Mouse (Mus musculus) liver, embryonic 15.5 days (tissue): Measurements from ENCODE around the gene Cenpl. TPM values are rescaled to one million over a fixed set of nuclear protein-coding genes. Genes with fewer than 3 reads are reported as not detected.

Experiments
- ATAC-seq: fragments of 200-750 bp; cut with Nextera tagmentation; 2 replicates; pipeline ENCODE4 v1.8.0; 2017; ENCODE audit warnings: moderate number of reproducible peaks, mild to moderate bottlenecking, moderate library complexity; ENCODE audit not compliant: insufficient read depth
- H3K27ac ChIP-seq: fragments of 300-500 bp; sonication (generic); replicated peaks from 2 replicates; pipeline ENCODE4 v1.5.1; 2015; ENCODE audit warnings: mild to moderate bottlenecking, inconsistent platforms
- H3K27me3 ChIP-seq: fragments of 300-500 bp; sonication (generic); 2 replicates; pipeline ENCODE4 v1.6.1; 2015; ENCODE audit warnings: mild to moderate bottlenecking, inconsistent platforms
- H3K36me3 ChIP-seq: fragments of 300-500 bp; sonication (generic); replicated peaks from 2 replicates; pipeline ENCODE4 v1.6.1; 2015; ENCODE audit warnings: moderate library complexity, mild to moderate bottlenecking, inconsistent platforms
- H3K4me1 ChIP-seq: fragments of 300-500 bp; sonication (generic); replicated peaks from 2 replicates; pipeline ENCODE4 v1.6.1; 2015; ENCODE audit warnings: inconsistent platforms
- H3K4me2 ChIP-seq: fragments of 300-500 bp; sonication (generic); 2 replicates; pipeline ENCODE4 v1.6.1; 2015; ENCODE audit warnings: moderate library complexity, mild to moderate bottlenecking, inconsistent platforms
- H3K4me3 ChIP-seq: fragments of 300-500 bp; sonication (generic); replicated peaks from 2 replicates; pipeline ENCODE4 v1.5.1; 2015; ENCODE audit warnings: mild to moderate bottlenecking, inconsistent platforms
- H3K9ac ChIP-seq: fragments of 300-500 bp; sonication (generic); 2 replicates; pipeline ENCODE4 v1.6.1; 2015; ENCODE audit warnings: moderate library complexity, mild to moderate bottlenecking, inconsistent platforms
- H3K9me3 ChIP-seq: fragments of 300-500 bp; sonication (generic); replicated peaks from 2 replicates; pipeline ENCODE4 v1.6.1; 2016; ENCODE audit warnings: inconsistent platforms
- WGBS: fragments of 180-500 bp; shearing (Covaris S2); methylation state at CpG from one replicate; pipeline ENCODE4 v1.1.7; 2015; ENCODE audit warnings: mixed read lengths; ENCODE audit not compliant: insufficient replicate concordance; 5-methylcytosine and 5-hydroxymethylcytosine counted together
- polyA plus RNA-seq: library from polyadenylated mRNA; unstranded; fragments of >200 nt; fragmentation: Nextera tagmentation; extraction: Ambion mirVana; gene quantifications from 2 replicates; pipeline ENCODE4 v1.2.1, GENCODE M21; 2015

The Cenpl gene
- polyA plus RNA-seq, 1 experiment from 2014 or later = 38.0 TPM

GRCm38 (mm10) chr1:161046972-161047371, 23.5 kb upstream of the Cenpl start:
- no peaks in the 10 kb centered on the region for H3K4me1 ChIP-seq
- H3K9me3 ChIP-seq = no peaks in the 10 kb centered on the region
- H3K4me2 ChIP-seq = no peak overlapping the region
- WGBS = 71% methylated on average over 3 of the region's 3 CpGs
- H3K9ac ChIP-seq = no peak overlapping the region
- H3K36me3 ChIP-seq = peaks cover 68% of the 10 kb centered on the region
- no peak for ATAC-seq
- H3K27me3 ChIP-seq = no peaks in the 10 kb centered on the region
- H3K4me3 ChIP-seq = no peak overlapping the region
- H3K27ac ChIP-seq = no peak overlapping the region

- Histone ChIP-seq H3K9me3 (no peaks in the 10 kb centered on the region), H3K4me2 (no peak overlapping the region), H3K27ac (no peak overlapping the region), H3K9ac (no peak overlapping the region), H3K4me3 (no peak overlapping the region), H3K4me1 (no peaks in the 10 kb centered on the region), H3K36me3 (peaks cover 63% of the 10 kb centered on the region), H3K27me3 (no peaks in the 10 kb centered on the region)
- ATAC-seq = no peak
- WGBS = 74% methylated on average over 1 of the region's 1 CpGs
Measured at GRCm38 (mm10) chr1:161057164-161057563, 13.3 kb upstream of the Cenpl start.

DNA sequence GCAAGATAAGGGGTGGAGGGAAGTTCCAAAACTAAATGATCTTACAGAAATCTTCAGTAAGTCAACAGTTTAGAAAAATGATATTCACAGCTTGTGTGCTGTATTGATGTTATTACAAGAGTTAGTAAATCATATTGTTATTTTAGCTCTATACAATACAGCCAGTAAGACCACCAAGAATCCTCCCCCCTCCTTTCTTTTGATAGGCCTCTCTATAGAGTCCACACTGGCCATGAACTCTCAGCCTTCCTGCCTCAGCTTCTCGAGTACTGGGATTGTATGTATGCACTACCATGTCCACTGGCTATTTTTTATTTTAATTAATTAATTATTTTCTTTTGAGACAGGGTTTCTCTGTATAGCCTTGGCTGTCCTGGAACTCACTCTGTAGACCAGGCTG, 7.2 kb upstream of the Cenpl start:
- no peak for ATAC-seq

DNA sequence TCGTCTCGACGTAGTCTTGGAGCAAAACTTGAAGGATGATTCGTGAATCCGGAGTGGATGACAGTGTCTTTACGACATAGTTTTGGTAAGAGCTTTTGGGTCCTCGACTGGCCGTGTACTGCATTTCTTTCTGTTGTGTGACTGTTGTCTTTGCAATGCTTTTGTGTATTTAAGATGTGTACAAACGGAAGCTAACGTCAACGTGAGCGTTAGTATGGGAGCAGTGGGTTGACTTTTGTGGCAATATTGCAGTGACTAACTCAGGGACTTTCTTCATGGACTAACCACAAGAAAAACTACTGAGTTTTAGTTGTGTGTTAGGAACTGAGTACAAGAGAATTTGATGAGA, 733 bp downstream of the Cenpl start:
- Histone ChIP-seq H3K27me3 (no peaks in the 10 kb centered on the region), H3K4me3 (peak overlapping the region; percentile 94), H3K4me1 (peaks cover 49% of the 10 kb centered on the region), H3K36me3 (peaks cover 31% of the 10 kb centered on the region), H3K9ac (peak overlapping the region; percentile 88), H3K9me3 (no peaks in the 10 kb centered on the region), H3K27ac (peak overlapping the region; percentile 89), H3K4me2 (peak overlapping the region; percentile 84)
- under 1% methylated on average over 12 of the region's 12 CpGs for WGBS
- no peak for ATAC-seq

More for the DNA sequence above, 7.2 kb upstream of the Cenpl start:
- Histone ChIP-seq H3K9ac (no peak overlapping the region), H3K4me1 (peaks cover 2% of the 10 kb centered on the region; the same call in 1 of the 2 replicates), H3K9me3 (no peaks in the 10 kb centered on the region), H3K4me3 (no peak overlapping the region), H3K4me2 (no peak overlapping the region), H3K36me3 (peaks cover 32% of the 10 kb centered on the region), H3K27me3 (no peaks in the 10 kb centered on the region), H3K27ac (no peak overlapping the region)
- 48% methylated on average over 1 of the region's 1 CpGs for WGBS

GRCm38 (mm10) chr1:161076238-161076637, 5.7 kb downstream of the Cenpl start:
- ATAC-seq = no peak
- Histone ChIP-seq H3K4me1 (peaks cover 37% of the 10 kb centered on the region), H3K9ac (no peak overlapping the region), H3K36me3 (peaks cover 78% of the 10 kb centered on the region), H3K4me2 (peak overlapping the region; percentile 28), H3K4me3 (no peak overlapping the region), H3K27me3 (no peaks in the 10 kb centered on the region), H3K9me3 (no peaks in the 10 kb centered on the region), H3K27ac (0 out of 2 replicates have a peak overlapping the region, but pooled peaks have one; percentile 30)
- WGBS = 64% methylated on average over 6 of the region's 6 CpGs

GRCm38 (mm10) chr1:161077243-161077642, 6.7 kb downstream of the Cenpl start:
- Histone ChIP-seq H3K27ac (no peak overlapping the region), H3K36me3 (peaks cover 85% of the 10 kb centered on the region)

GRCm38 (mm10) chr1:161099721-161100405, 29.4 kb downstream of the Cenpl start:
- Histone ChIP-seq H3K27me3 (no peaks in the 10 kb centered on the region), H3K9ac (no peak overlapping the region)
- ATAC-seq = peak; percentile 88

More at GRCm38 (mm10) chr1:161077243-161077642, 6.7 kb downstream of the Cenpl start:
- no peak overlapping the region for H3K9ac ChIP-seq
- peaks cover 34% of the 10 kb centered on the region for H3K4me1 ChIP-seq
- no peaks in the 10 kb centered on the region for H3K9me3 ChIP-seq
- ATAC-seq = no peak
- no peaks in the 10 kb centered on the region for H3K27me3 ChIP-seq
- no peak overlapping the region for H3K4me2 ChIP-seq
- H3K4me3 ChIP-seq = no peak overlapping the region
- 82% methylated on average over 3 of the region's 3 CpGs for WGBS

GRCm38 (mm10) chr1:161103842-161104241, 33.3 kb downstream of the Cenpl start:
- no peak overlapping the region for H3K27ac ChIP-seq
- no peak for ATAC-seq

More at GRCm38 (mm10) chr1:161099721-161100405, 29.4 kb downstream of the Cenpl start:
- Histone ChIP-seq H3K9me3 (no peaks in the 10 kb centered on the region), H3K27ac (0 out of 2 replicates have a peak overlapping the region, but pooled peaks have one; percentile 24), H3K4me2 (no peak overlapping the region; the same call in 1 of the 2 replicates), H3K4me1 (peaks cover 10% of the 10 kb centered on the region; the same call in 1 of the 2 replicates), H3K4me3 (no peak overlapping the region), H3K36me3 (peaks cover 34% of the 10 kb centered on the region)
- WGBS = 19% methylated on average over 4 of the region's 4 CpGs

DNA sequence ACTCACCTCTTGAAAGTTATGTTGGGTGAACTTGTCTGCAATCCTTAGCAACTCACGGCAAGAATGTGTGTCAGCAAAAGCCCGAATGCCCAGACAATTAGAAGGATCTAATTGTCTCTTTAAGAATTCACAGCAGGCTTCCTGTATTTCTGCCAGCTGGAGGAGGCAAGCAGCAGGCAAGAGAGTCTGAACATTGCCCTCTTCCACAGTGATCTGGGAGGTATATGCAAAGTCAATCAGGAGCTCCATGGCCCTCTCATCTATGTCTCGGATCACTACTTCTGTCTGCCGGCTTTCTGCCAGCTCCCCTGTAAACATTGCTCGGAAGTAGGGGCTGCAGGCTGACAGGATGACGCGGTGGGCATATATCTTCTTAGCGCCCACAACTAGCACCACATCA, 38.7 kb downstream of the Cenpl start:
- Histone ChIP-seq H3K36me3 (peaks cover 17% of the 10 kb centered on the region), H3K9me3 (no peaks in the 10 kb centered on the region), H3K9ac (no peak overlapping the region), H3K4me2 (no peak overlapping the region), H3K4me1 (no peaks in the 10 kb centered on the region), H3K4me3 (no peak overlapping the region), H3K27ac (no peak overlapping the region), H3K27me3 (no peaks in the 10 kb centered on the region)
- WGBS = 84% methylated on average over 8 of the region's 8 CpGs
- ATAC-seq = no peak

More at GRCm38 (mm10) chr1:161103842-161104241, 33.3 kb downstream of the Cenpl start:
- peaks cover 26% of the 10 kb centered on the region for H3K36me3 ChIP-seq
- H3K27me3 ChIP-seq = no peaks in the 10 kb centered on the region
- no peaks in the 10 kb centered on the region for H3K9me3 ChIP-seq
- peaks cover 9% of the 10 kb centered on the region; the same call in 1 of the 2 replicates for H3K4me1 ChIP-seq
- H3K4me3 ChIP-seq = no peak overlapping the region
- no peak overlapping the region for H3K9ac ChIP-seq
- H3K4me2 ChIP-seq = no peak overlapping the region
- WGBS = 20% methylated on average over 1 of the region's 1 CpGs

DNA sequence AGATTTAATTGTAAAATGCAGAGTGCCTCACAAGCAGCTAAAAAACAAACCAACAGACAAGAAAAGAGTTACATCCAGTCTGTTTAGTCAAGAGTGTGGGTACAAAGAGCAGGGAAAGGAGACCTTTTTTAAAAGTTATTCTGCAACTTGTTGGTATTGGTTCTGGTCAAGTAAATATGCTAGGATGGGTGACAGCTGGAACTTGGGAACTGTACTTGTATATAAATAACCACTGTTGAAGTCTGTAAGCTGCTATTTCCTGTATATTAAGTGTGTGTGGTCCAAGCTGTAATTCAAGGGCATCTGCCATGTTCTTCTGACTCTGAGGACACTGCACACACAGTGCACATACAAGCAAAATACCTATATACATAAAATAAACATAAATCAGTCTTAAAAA, 44.1 kb downstream of the Cenpl start:
- H3K27ac ChIP-seq = no peak overlapping the region
- ATAC-seq = no peak
- H3K4me1 ChIP-seq = 0 out of 2 replicates have a peak, but pooled peaks cover 8% of the 10 kb centered on the region

GRCm38 (mm10) chr1:161122661-161123418, 52.3 kb downstream of the Cenpl start:
- Histone ChIP-seq H3K9ac (no peak overlapping the region), H3K4me3 (no peak overlapping the region), H3K36me3 (no peaks in the 10 kb centered on the region), H3K4me1 (0 out of 2 replicates have a peak, but pooled peaks cover 5% of the 10 kb centered on the region), H3K4me2 (no peak overlapping the region), H3K27ac (no peak overlapping the region), H3K27me3 (no peaks in the 10 kb centered on the region), H3K9me3 (no peaks in the 10 kb centered on the region)
- 80% methylated on average over 10 of the region's 10 CpGs for WGBS
- ATAC-seq = no peak

More for the DNA sequence above, 44.1 kb downstream of the Cenpl start:
- Histone ChIP-seq H3K36me3 (peaks cover under 1% of the 10 kb centered on the region; the same call in 1 of the 2 replicates), H3K9me3 (no peaks in the 10 kb centered on the region), H3K4me3 (no peak overlapping the region), H3K27me3 (no peaks in the 10 kb centered on the region), H3K4me2 (no peak overlapping the region), H3K9ac (no peak overlapping the region)
